Mouse (Mus musculus) lung, embryonic 14.5 days (tissue): ENCODE results near the gene Ropn1l. TPM values are rescaled to one million over a fixed set of nuclear protein-coding genes. Genes with fewer than 3 reads are reported as not detected.

Source experiments
- ATAC-seq: fragments of 200-750 bp; cut with Nextera tagmentation; 2 replicates; pipeline ENCODE4 v1.8.0; 2017; ENCODE audit warnings: mild to moderate bottlenecking, moderate TSS enrichment, moderate library complexity; ENCODE audit not compliant: insufficient read depth
- DNase-seq: peaks from one replicate; pipeline ENCODE4 v3.0.0-alpha.2; 2015
- H3K27ac ChIP-seq: fragments of 300-500 bp; sonication (generic); 2 replicates; pipeline ENCODE4 v1.5.1; 2014; ENCODE audit warnings: low read depth, mild to moderate bottlenecking, moderate library complexity
- H3K27me3 ChIP-seq: fragments of 300-500 bp; sonication (generic); 2 replicates; pipeline ENCODE4 v1.6.1; 2014; ENCODE audit warnings: low read length, control low read depth; ENCODE audit not compliant: insufficient read depth
- H3K36me3 ChIP-seq: fragments of 300-500 bp; sonication (generic); 2 replicates; pipeline ENCODE4 v1.6.1; 2014; ENCODE audit warnings: control low read depth; ENCODE audit not compliant: insufficient read depth
- H3K4me1 ChIP-seq: fragments of 300-500 bp; sonication (generic); 2 replicates; pipeline ENCODE4 v1.6.1; 2014; ENCODE audit warnings: antibody characterized with exemption, control low read depth; ENCODE audit not compliant: insufficient read depth
- H3K4me2 ChIP-seq: fragments of 300-500 bp; sonication (generic); 2 replicates; pipeline ENCODE4 v1.6.1; 2014; ENCODE audit warnings: mild to moderate bottlenecking
- H3K4me3 ChIP-seq: fragments of 300-500 bp; sonication (generic); 2 replicates; pipeline ENCODE4 v1.5.1; 2014; ENCODE audit warnings: low read depth, low read length
- H3K9ac ChIP-seq: fragments of 300-500 bp; sonication (generic); 2 replicates; pipeline ENCODE4 v1.6.1; 2014
- H3K9me3 ChIP-seq: fragments of 300-500 bp; sonication (generic); 2 replicates; pipeline ENCODE4 v1.6.1; 2016; ENCODE audit warnings: low read depth, low read length, control low read depth
- CTCF ChIP-seq: IDR thresholded peaks from 2 replicates; pipeline ENCODE4 v1.5.1; 2016; ENCODE audit warnings: antibody characterized with exemption, low read depth
- WGBS: fragments of 180-500 bp; shearing (Covaris S2); extraction: QIAGEN DNeasy Blood & Tissue Kit; methylation state at CpG from one replicate; pipeline ENCODE4 v1.1.7; 2014; 5-methylcytosine and 5-hydroxymethylcytosine counted together
- polyA plus RNA-seq: library from polyadenylated mRNA; unstranded; fragments of >200 nt; fragmentation: Nextera tagmentation; extraction: Ambion mirVana; gene quantifications from 2 replicates; pipeline ENCODE4 v1.2.1, GENCODE M21; 2014

Ropn1l gene
- polyA plus RNA-seq, 1 experiment from 2014 or later, result 2.6 TPM

- TF ChIP-seq CTCF, result no peak
- no peak for ATAC-seq
- Histone ChIP-seq H3K9me3 (no peaks in the 10 kb centered on the region), H3K27ac (no peak overlapping the region), H3K36me3 (peaks cover 86% of the 10 kb centered on the region), H3K4me3 (no peak overlapping the region), H3K9ac (no peak overlapping the region), H3K4me2 (no peak overlapping the region), H3K27me3 (no peaks in the 10 kb centered on the region), H3K4me1 (no peaks in the 10 kb centered on the region)
- WGBS, result 85% methylated on average over 2 of the region's 2 CpGs
- no peak for DNase-seq
These were observed 7.0 kb upstream of the Ropn1l start for GRCm38 (mm10) chr15:31460571-31460970.

- DNase-seq (no peak), ATAC-seq (no peak)
- Histone ChIP-seq H3K27ac (no peak overlapping the region), H3K9me3 (no peaks in the 10 kb centered on the region), H3K27me3 (no peaks in the 10 kb centered on the region), H3K4me3 (no peak overlapping the region), H3K36me3 (peaks cover 66% of the 10 kb centered on the region), H3K9ac (no peak overlapping the region), H3K4me1 (no peaks in the 10 kb centered on the region), H3K4me2 (no peak overlapping the region)
- TF ChIP-seq CTCF, result no peak
- 83% methylated on average over 7 of the region's 7 CpGs for WGBS
These were observed 4.5 kb upstream of the Ropn1l start for GRCm38 (mm10) chr15:31458081-31458480.

GRCm38 (mm10) chr15:31456381-31456780, 2.8 kb upstream of the Ropn1l start:
- no peak overlapping the region for H3K9ac ChIP-seq
- peaks cover 49% of the 10 kb centered on the region for H3K36me3 ChIP-seq
- ATAC-seq (no peak), DNase-seq (no peak)
- 80% methylated on average over 5 of the region's 5 CpGs for WGBS
- H3K4me3 ChIP-seq, result no peak overlapping the region
- H3K9me3 ChIP-seq, result no peaks in the 10 kb centered on the region
- TF ChIP-seq CTCF, result no peak
- 0 out of 2 replicates have a peak, but pooled peaks cover 2% of the 10 kb centered on the region for H3K4me1 ChIP-seq
- H3K27ac ChIP-seq, result no peak overlapping the region
- no peaks in the 10 kb centered on the region for H3K27me3 ChIP-seq
- no peak overlapping the region for H3K4me2 ChIP-seq

GRCm38 (mm10) chr15:31454861-31455295, 1.3 kb upstream of the Ropn1l start:
- WGBS, result 65% methylated on average over 7 of the region's 7 CpGs
- ATAC-seq, result no peak
- Histone ChIP-seq H3K9ac (no peak overlapping the region), H3K9me3 (no peaks in the 10 kb centered on the region), H3K27me3 (no peaks in the 10 kb centered on the region), H3K4me1 (0 out of 2 replicates have a peak, but pooled peaks cover 2% of the 10 kb centered on the region), H3K4me2 (no peak overlapping the region), H3K4me3 (no peak overlapping the region), H3K36me3 (peaks cover 34% of the 10 kb centered on the region), H3K27ac (no peak overlapping the region)
- no peak for TF ChIP-seq CTCF
- no peak for DNase-seq

- Histone ChIP-seq H3K4me3 (peak overlapping the region; percentile 60), H3K27ac (peak overlapping the region; percentile 67; the same call in 1 of the 2 replicates), H3K4me2 (peak overlapping the region; percentile 78), H3K9me3 (no peaks in the 10 kb centered on the region), H3K27me3 (no peaks in the 10 kb centered on the region), H3K9ac (peak overlapping the region; percentile 56), H3K36me3 (peaks cover 28% of the 10 kb centered on the region), H3K4me1 (0 out of 2 replicates have a peak, but pooled peaks cover 2% of the 10 kb centered on the region)
- 41% methylated on average over 10 of the region's 10 CpGs for WGBS
- DNase-seq, result peak; percentile 9
- TF ChIP-seq CTCF, result no peak
- ATAC-seq, result no peak
These were observed 741 bp upstream of the Ropn1l start for GRCm38 (mm10) chr15:31454096-31454860.

GRCm38 (mm10) chr15:31452336-31453097, 1.0 kb downstream of the Ropn1l start:
- no peak for ATAC-seq
- Histone ChIP-seq H3K4me1 (0 out of 2 replicates have a peak, but pooled peaks cover 2% of the 10 kb centered on the region), H3K9me3 (no peaks in the 10 kb centered on the region), H3K36me3 (peaks cover 11% of the 10 kb centered on the region; the same call in 1 of the 2 replicates), H3K27ac (0 out of 2 replicates have a peak overlapping the region, but pooled peaks have one; percentile 84), H3K9ac (peak overlapping the region; percentile 56), H3K4me3 (peak overlapping the region; percentile 60), H3K27me3 (no peaks in the 10 kb centered on the region), H3K4me2 (peak overlapping the region; percentile 78)
- 41% methylated on average over 18 of the region's 18 CpGs for WGBS
- peak; percentile 33 for DNase-seq
- TF ChIP-seq CTCF, result no peak

- Histone ChIP-seq H3K4me3 (no peak overlapping the region), H3K27ac (no peak overlapping the region), H3K4me2 (no peak overlapping the region), H3K36me3 (0 out of 2 replicates have a peak, but pooled peaks cover 2% of the 10 kb centered on the region), H3K4me1 (0 out of 2 replicates have a peak, but pooled peaks cover 2% of the 10 kb centered on the region), H3K27me3 (no peaks in the 10 kb centered on the region), H3K9me3 (no peaks in the 10 kb centered on the region), H3K9ac (no peak overlapping the region)
- WGBS, result 19% methylated on average over 2 of the region's 2 CpGs
- DNase-seq (no peak), ATAC-seq (no peak)
- no peak for TF ChIP-seq CTCF
These were observed 3.8 kb downstream of the Ropn1l start for GRCm38 (mm10) chr15:31449772-31450171.
